Mouse (Mus musculus) midbrain, embryonic 16.5 days (tissue): ENCODE data around the gene Bod1. TPM values are rescaled to one million over a fixed set of nuclear protein-coding genes. Genes with fewer than 3 reads are reported as not detected.
A peak's percentile ranks its signal among the peaks of the same experiment; 100 is the strongest.

Experiments used
- ATAC-seq: fragments of 200-750 bp; cut with Nextera tagmentation; 2 replicates; pipeline ENCODE4 v1.8.0; 2017; ENCODE audit warnings: moderate TSS enrichment
- H3K27ac ChIP-seq: fragments of 300-500 bp; sonication (generic); 2 replicates; pipeline ENCODE4 v1.5.1; 2014; ENCODE audit warnings: mild to moderate bottlenecking, low read length, mixed read lengths
- H3K27me3 ChIP-seq: fragments of 300-500 bp; sonication (generic); 2 replicates; pipeline ENCODE4 v1.6.1; 2014; ENCODE audit warnings: low read depth, low read length, mixed read lengths; ENCODE audit not compliant: control insufficient read depth, insufficient read depth
- H3K36me3 ChIP-seq: fragments of 300-500 bp; sonication (generic); 2 replicates; pipeline ENCODE4 v1.6.1; 2014; ENCODE audit warnings: mild to moderate bottlenecking, low read length, moderate library complexity, mixed read lengths; ENCODE audit not compliant: control insufficient read depth, insufficient read depth
- H3K4me1 ChIP-seq: fragments of 300-500 bp; sonication (generic); 2 replicates; pipeline ENCODE4 v1.6.1; 2014; ENCODE audit warnings: mild to moderate bottlenecking, low read length, mixed read lengths; ENCODE audit not compliant: control insufficient read depth, insufficient read depth
- H3K4me2 ChIP-seq: fragments of 300-500 bp; sonication (generic); 2 replicates; pipeline ENCODE4 v1.6.1; 2014; ENCODE audit warnings: mild to moderate bottlenecking, low read length, mixed read lengths
- H3K4me3 ChIP-seq: fragments of 300-500 bp; sonication (generic); 2 replicates; pipeline ENCODE4 v1.5.1; 2014; ENCODE audit warnings: low read depth, mild to moderate bottlenecking, low read length, moderate library complexity, mixed read lengths
- H3K9ac ChIP-seq: fragments of 300-500 bp; sonication (generic); 2 replicates; pipeline ENCODE4 v1.6.1; 2014; ENCODE audit warnings: low read depth, low read length, mixed read lengths
- H3K9me3 ChIP-seq: fragments of 300-500 bp; sonication (generic); replicated peaks from 2 replicates; pipeline ENCODE4 v1.6.1; 2014; ENCODE audit warnings: mild to moderate bottlenecking, low read length, mixed read lengths; ENCODE audit not compliant: control insufficient read depth, poor library complexity, severe bottlenecking
- WGBS: fragments of 180-500 bp; shearing (Covaris S2); extraction: QIAGEN DNeasy Blood & Tissue Kit; methylation state at CpG from one replicate; pipeline ENCODE4 v1.1.7; 2014; 5-methylcytosine and 5-hydroxymethylcytosine counted together
- polyA plus RNA-seq: library from polyadenylated mRNA; unstranded; fragments of >200 nt; fragmentation: Nextera tagmentation; extraction: Ambion mirVana; gene quantifications from 2 replicates; pipeline ENCODE4 v1.2.1, GENCODE M21; 2015

Gene Bod1
- polyA plus RNA-seq, 1 experiment from 2014 or later: 126 TPM

- peaks cover 7% of the 10 kb centered on the region for H3K36me3 ChIP-seq
- H3K4me1 ChIP-seq: no peaks in the 10 kb centered on the region
- H3K4me2 ChIP-seq: no peak overlapping the region
- no peaks in the 10 kb centered on the region for H3K27me3 ChIP-seq
- no peaks in the 10 kb centered on the region for H3K9me3 ChIP-seq
- no peak overlapping the region for H3K27ac ChIP-seq
- ATAC-seq: no peak
- H3K4me3 ChIP-seq: no peak overlapping the region
- no peak overlapping the region for H3K9ac ChIP-seq
Measured at GRCm38 (mm10) chr11:31657806-31658175, 13.9 kb downstream of the Bod1 start.

DNA sequence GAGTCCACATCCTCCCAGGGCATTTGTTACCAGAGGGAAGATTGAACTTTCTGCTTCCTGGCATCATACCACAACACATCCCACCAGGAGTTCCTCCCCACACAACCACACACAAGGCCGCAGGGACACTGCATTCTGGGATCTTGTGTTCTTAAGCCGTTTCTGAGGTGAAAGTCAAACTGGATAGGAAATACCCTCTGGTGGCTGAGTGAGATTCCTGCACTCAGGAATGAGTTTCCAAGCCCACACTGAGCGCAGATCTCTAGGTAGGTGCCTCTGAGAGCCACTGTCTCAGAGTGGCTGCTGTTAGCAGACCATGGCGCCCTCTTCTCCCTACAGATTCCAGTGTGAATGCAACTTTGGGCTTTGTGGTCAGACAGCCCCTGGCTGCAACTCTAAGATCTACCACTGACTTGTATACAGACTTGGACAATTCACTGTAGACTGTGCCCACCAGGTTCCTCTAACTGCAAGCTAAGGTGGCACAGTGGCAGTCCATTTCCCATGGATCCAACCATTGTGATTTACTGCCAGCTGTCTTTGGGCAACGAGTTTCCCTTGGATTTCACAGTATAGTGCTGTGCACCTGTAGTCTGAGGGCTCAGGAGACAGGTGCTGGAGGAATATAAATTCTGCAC, 14.4 kb downstream of the Bod1 start:
- Histone ChIP-seq H3K9ac (no peak overlapping the region), H3K36me3 (peaks cover 7% of the 10 kb centered on the region), H3K4me3 (no peak overlapping the region), H3K4me1 (no peaks in the 10 kb centered on the region), H3K4me2 (no peak overlapping the region), H3K27ac (no peak overlapping the region), H3K9me3 (no peaks in the 10 kb centered on the region; the same call in 1 of the 2 replicates), H3K27me3 (no peaks in the 10 kb centered on the region)
- whole genome bisulfite sequencing: 81% methylated on average over 5 of the region's 5 CpGs
- no peak for ATAC-seq

- H3K27ac ChIP-seq: no peak overlapping the region
- H3K4me2 ChIP-seq: no peak overlapping the region
- 68% methylated on average over 2 of the region's 2 CpGs for WGBS
- H3K9me3 ChIP-seq: no peaks in the 10 kb centered on the region; the same call in 1 of the 2 replicates
- H3K4me3 ChIP-seq: no peak overlapping the region
- H3K4me1 ChIP-seq: no peaks in the 10 kb centered on the region
- no peaks in the 10 kb centered on the region for H3K36me3 ChIP-seq
- no peaks in the 10 kb centered on the region for H3K27me3 ChIP-seq
- no peak overlapping the region for H3K9ac ChIP-seq
- ATAC-seq: no peak
Measured at GRCm38 (mm10) chr11:31649507-31649906, 22.2 kb downstream of the Bod1 start.

GRCm38 (mm10) chr11:31647268-31647667, 24.4 kb downstream of the Bod1 start:
- 95% methylated on average over 10 of the region's 10 CpGs for WGBS
- no peak overlapping the region for H3K9ac ChIP-seq
- ATAC-seq: no peak
- no peaks in the 10 kb centered on the region for H3K4me1 ChIP-seq
- no peak overlapping the region for H3K27ac ChIP-seq
- H3K27me3 ChIP-seq: no peaks in the 10 kb centered on the region
- H3K4me2 ChIP-seq: no peak overlapping the region
- H3K4me3 ChIP-seq: no peak overlapping the region
- H3K36me3 ChIP-seq: no peaks in the 10 kb centered on the region
- H3K9me3 ChIP-seq: no peaks in the 10 kb centered on the region; the same call in 1 of the 2 replicates

GRCm38 (mm10) chr11:31646571-31646970, 25.1 kb downstream of the Bod1 start:
- Histone ChIP-seq H3K9ac (no peak overlapping the region), H3K27ac (no peak overlapping the region), H3K4me1 (no peaks in the 10 kb centered on the region), H3K36me3 (no peaks in the 10 kb centered on the region), H3K4me2 (no peak overlapping the region), H3K9me3 (no peaks in the 10 kb centered on the region), H3K27me3 (no peaks in the 10 kb centered on the region), H3K4me3 (no peak overlapping the region)
- no peak for ATAC-seq
- 88% methylated on average over 1 of the region's 1 CpGs for WGBS

- Histone ChIP-seq H3K4me3 (no peak overlapping the region), H3K4me2 (no peak overlapping the region), H3K27ac (no peak overlapping the region), H3K9me3 (no peaks in the 10 kb centered on the region), H3K4me1 (no peaks in the 10 kb centered on the region), H3K36me3 (no peaks in the 10 kb centered on the region), H3K27me3 (no peaks in the 10 kb centered on the region), H3K9ac (no peak overlapping the region)
- ATAC-seq: no peak
- 73% methylated on average over 6 of the region's 6 CpGs for WGBS
Measured at GRCm38 (mm10) chr11:31643120-31643519, 28.6 kb downstream of the Bod1 start.

DNA sequence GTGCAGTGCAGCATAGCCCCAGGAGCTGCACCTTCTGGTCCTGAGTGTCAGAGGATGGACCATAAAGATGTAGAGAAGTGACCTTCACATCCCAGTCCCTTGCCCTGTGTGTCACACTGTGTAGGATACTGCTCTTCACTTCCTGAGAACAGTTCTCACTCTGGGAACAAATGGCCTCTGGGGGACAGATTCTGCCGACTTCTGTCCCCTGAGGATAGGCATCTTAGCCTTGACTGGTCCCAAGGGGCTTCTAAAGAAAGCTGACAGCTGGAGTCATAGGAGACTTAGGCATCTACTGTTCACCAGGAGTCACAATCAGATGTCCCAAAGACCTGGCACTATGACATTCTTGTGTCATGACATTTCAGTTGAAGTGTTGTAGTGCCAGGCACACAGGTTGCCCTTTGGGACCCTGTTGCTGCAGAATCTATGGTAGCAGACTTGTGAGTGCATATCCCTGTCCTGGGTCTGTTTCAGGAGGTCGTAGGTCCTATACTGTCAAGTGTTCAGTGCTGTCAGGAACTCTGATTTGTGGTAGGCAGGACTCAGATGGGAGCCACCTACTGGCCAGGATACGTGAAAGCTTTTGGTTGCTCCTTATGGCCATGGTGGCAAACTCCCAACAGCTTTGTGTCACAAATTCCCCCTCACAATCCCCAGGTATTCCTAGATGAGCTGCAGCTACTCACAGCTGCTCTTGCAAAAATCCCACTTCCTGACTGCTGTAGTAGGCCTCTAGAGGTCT, 30.4 kb downstream of the Bod1 start:
- Histone ChIP-seq H3K9ac (no peak overlapping the region), H3K4me3 (no peak overlapping the region), H3K9me3 (no peaks in the 10 kb centered on the region), H3K36me3 (no peaks in the 10 kb centered on the region), H3K4me2 (no peak overlapping the region), H3K27ac (no peak overlapping the region), H3K4me1 (no peaks in the 10 kb centered on the region), H3K27me3 (no peaks in the 10 kb centered on the region)
- no peak for ATAC-seq
- 51% methylated on average over 3 of the region's 3 CpGs for WGBS

- no peak overlapping the region for H3K9ac ChIP-seq
- H3K27ac ChIP-seq: no peak overlapping the region
- no peaks in the 10 kb centered on the region for H3K27me3 ChIP-seq
- no peak for ATAC-seq
- no peaks in the 10 kb centered on the region for H3K9me3 ChIP-seq
- H3K36me3 ChIP-seq: no peaks in the 10 kb centered on the region
- H3K4me2 ChIP-seq: no peak overlapping the region
- H3K4me3 ChIP-seq: no peak overlapping the region
- WGBS: 77% methylated on average over 5 of the region's 5 CpGs
- no peaks in the 10 kb centered on the region for H3K4me1 ChIP-seq
Measured at GRCm38 (mm10) chr11:31640187-31640586, 31.5 kb downstream of the Bod1 start.

DNA sequence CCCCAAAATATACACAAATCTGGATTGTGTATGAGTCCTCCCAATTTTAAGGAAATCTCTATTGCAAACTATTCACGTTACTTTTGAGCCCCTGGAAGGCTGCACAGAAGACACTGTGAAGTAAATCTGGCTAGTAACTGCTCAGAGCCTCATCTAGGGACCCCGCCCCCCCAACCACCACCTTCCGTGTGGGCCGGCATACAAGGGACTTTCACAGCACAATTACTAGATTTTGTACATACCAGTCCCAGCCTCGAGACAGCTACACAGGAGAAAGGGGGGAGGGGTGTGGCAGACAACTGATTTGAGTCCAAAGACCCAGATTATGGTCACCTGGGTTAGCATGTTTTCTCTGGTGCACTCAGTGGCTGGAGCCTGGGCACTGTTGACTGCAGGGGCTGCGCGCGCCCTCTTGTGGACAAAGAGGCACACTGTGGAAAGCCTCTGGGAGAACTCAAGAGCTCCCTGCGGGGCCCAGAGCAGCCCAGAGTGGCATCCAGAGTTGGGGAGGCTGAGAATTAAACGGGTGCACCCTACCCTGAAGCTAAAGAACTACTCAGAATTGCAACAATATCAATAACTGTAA, 33.8 kb downstream of the Bod1 start:
- no peak overlapping the region for H3K4me3 ChIP-seq
- peak; percentile 69 for ATAC-seq
- no peak overlapping the region for H3K4me2 ChIP-seq
- H3K36me3 ChIP-seq: no peaks in the 10 kb centered on the region
- no peak overlapping the region for H3K9ac ChIP-seq
- no peaks in the 10 kb centered on the region for H3K27me3 ChIP-seq
- H3K9me3 ChIP-seq: no peaks in the 10 kb centered on the region
- H3K4me1 ChIP-seq: no peaks in the 10 kb centered on the region
- WGBS: 34% methylated on average over 10 of the region's 10 CpGs
- H3K27ac ChIP-seq: no peak overlapping the region
